Mouse (Mus musculus): ENCODE results near the gene Gen1. TPM values are rescaled to one million over a fixed set of nuclear protein-coding genes. Genes with fewer than 3 reads are reported as not detected.
A peak's percentile ranks its signal among the peaks of the same experiment; 100 is the strongest.

Gen1 gene
- polyA plus RNA-seq, 1 experiment: 1.0 TPM

- TF ChIP-seq POLR2A (IDR thresholded peaks at IDR 0.05; ENCODE audit: control insufficient read depth, low read depth, low read length): no peak
- no peak for TF ChIP-seq CTCF (IDR thresholded peaks at IDR 0.05; ENCODE audit: control insufficient read depth, insufficient read depth, insufficient replicate concordance, low read depth, low read length)
- Histone ChIP-seq H3K27me3 (ENCODE audit: control insufficient read depth, insufficient read depth, low read length) (no peaks in the 10 kb centered on the region), H3K4me3 (ENCODE audit: control insufficient read depth, low read depth, low read length) (no peak overlapping the region), H3K36me3 (ENCODE audit: control insufficient read depth, insufficient read depth, low read length) (no peaks in the 10 kb centered on the region), H3K27ac (ENCODE audit: control insufficient read depth, insufficient read depth, low read depth, low read length) (no peak overlapping the region), H3K4me1 (ENCODE audit: control insufficient read depth, insufficient read depth, low read length) (no peaks in the 10 kb centered on the region)
These were observed 14.3 kb upstream of the Gen1 start for GRCm38 (mm10) chr12:11279886-11280285.

GRCm38 (mm10) chr12:11277207-11277606 lies 11.6 kb upstream of the Gen1 start:
- TF ChIP-seq CTCF (IDR thresholded peaks at IDR 0.05; ENCODE audit: control insufficient read depth, insufficient read depth, insufficient replicate concordance, low read depth, low read length): no peak
- TF ChIP-seq POLR2A (IDR thresholded peaks at IDR 0.05; ENCODE audit: control insufficient read depth, low read depth, low read length): no peak
- no peak overlapping the region for H3K27ac ChIP-seq (ENCODE audit: control insufficient read depth, insufficient read depth, low read depth, low read length)
- no peaks in the 10 kb centered on the region for H3K27me3 ChIP-seq (ENCODE audit: control insufficient read depth, insufficient read depth, low read length)
- no peaks in the 10 kb centered on the region for H3K4me1 ChIP-seq (ENCODE audit: control insufficient read depth, insufficient read depth, low read length)
- peaks cover 2% of the 10 kb centered on the region for H3K36me3 ChIP-seq (ENCODE audit: control insufficient read depth, insufficient read depth, low read length)
- H3K4me3 ChIP-seq (ENCODE audit: control insufficient read depth, low read depth, low read length): no peak overlapping the region

- no peaks in the 10 kb centered on the region for H3K4me1 ChIP-seq (ENCODE audit: control insufficient read depth, insufficient read depth, low read length)
- H3K36me3 ChIP-seq (ENCODE audit: control insufficient read depth, insufficient read depth, low read length): peaks cover 2% of the 10 kb centered on the region
- no peak overlapping the region for H3K27ac ChIP-seq (ENCODE audit: control insufficient read depth, insufficient read depth, low read depth, low read length)
- H3K27me3 ChIP-seq (ENCODE audit: control insufficient read depth, insufficient read depth, low read length): no peaks in the 10 kb centered on the region
- no peak overlapping the region for H3K4me3 ChIP-seq (ENCODE audit: control insufficient read depth, low read depth, low read length)
- TF ChIP-seq CTCF (IDR thresholded peaks at IDR 0.05; ENCODE audit: control insufficient read depth, insufficient read depth, insufficient replicate concordance, low read depth, low read length): no peak
- no peak for TF ChIP-seq POLR2A (IDR thresholded peaks at IDR 0.05; ENCODE audit: control insufficient read depth, low read depth, low read length)
These were observed 11.0 kb upstream of the Gen1 start for GRCm38 (mm10) chr12:11276632-11277031.

- no peak for TF ChIP-seq CTCF (IDR thresholded peaks at IDR 0.05; ENCODE audit: control insufficient read depth, insufficient read depth, insufficient replicate concordance, low read depth, low read length)
- TF ChIP-seq POLR2A (IDR thresholded peaks at IDR 0.05; ENCODE audit: control insufficient read depth, low read depth, low read length): no peak
- Histone ChIP-seq H3K27me3 (ENCODE audit: control insufficient read depth, insufficient read depth, low read length) (no peaks in the 10 kb centered on the region), H3K36me3 (ENCODE audit: control insufficient read depth, insufficient read depth, low read length) (peaks cover 2% of the 10 kb centered on the region), H3K4me3 (ENCODE audit: control insufficient read depth, low read depth, low read length) (no peak overlapping the region; the same call in 1 of the 2 replicates), H3K27ac (ENCODE audit: control insufficient read depth, insufficient read depth, low read depth, low read length) (no peak overlapping the region), H3K4me1 (ENCODE audit: control insufficient read depth, insufficient read depth, low read length) (no peaks in the 10 kb centered on the region)
These were observed 7.6 kb upstream of the Gen1 start for GRCm38 (mm10) chr12:11273185-11273584.

- peaks cover 2% of the 10 kb centered on the region for H3K36me3 ChIP-seq (ENCODE audit: control insufficient read depth, insufficient read depth, low read length)
- TF ChIP-seq POLR2A (IDR thresholded peaks at IDR 0.05; ENCODE audit: control insufficient read depth, low read depth, low read length) (no peak), CTCF (IDR thresholded peaks at IDR 0.05; ENCODE audit: control insufficient read depth, insufficient read depth, insufficient replicate concordance, low read depth, low read length) (no peak)
- H3K4me3 ChIP-seq (ENCODE audit: control insufficient read depth, low read depth, low read length): peak overlapping the region; percentile 37; the same call in 1 of the 2 replicates
- no peak overlapping the region for H3K27ac ChIP-seq (ENCODE audit: control insufficient read depth, insufficient read depth, low read depth, low read length)
- no peaks in the 10 kb centered on the region for H3K27me3 ChIP-seq (ENCODE audit: control insufficient read depth, insufficient read depth, low read length)
- H3K4me1 ChIP-seq (ENCODE audit: control insufficient read depth, insufficient read depth, low read length): no peaks in the 10 kb centered on the region
These were observed 7.0 kb upstream of the Gen1 start for GRCm38 (mm10) chr12:11272568-11272967.

- H3K36me3 ChIP-seq (ENCODE audit: control insufficient read depth, insufficient read depth, low read length): no peaks in the 10 kb centered on the region
- peaks cover 5% of the 10 kb centered on the region for H3K4me1 ChIP-seq (ENCODE audit: control insufficient read depth, insufficient read depth, low read length)
- TF ChIP-seq CTCF (IDR thresholded peaks at IDR 0.05; ENCODE audit: control insufficient read depth, insufficient read depth, insufficient replicate concordance, low read depth, low read length) (no peak), POLR2A (IDR thresholded peaks at IDR 0.05; ENCODE audit: control insufficient read depth, low read depth, low read length) (no peak)
- peak overlapping the region; percentile 91 for H3K4me3 ChIP-seq (ENCODE audit: control insufficient read depth, low read depth, low read length)
- H3K27ac ChIP-seq (ENCODE audit: control insufficient read depth, insufficient read depth, low read depth, low read length): peak overlapping the region; percentile 52; the same call in 1 of the 2 replicates
- H3K27me3 ChIP-seq (ENCODE audit: control insufficient read depth, insufficient read depth, low read length): no peaks in the 10 kb centered on the region
These were observed 1.4 kb upstream of the Gen1 start for GRCm38 (mm10) chr12:11267030-11267429.

GRCm38 (mm10) chr12:11266282-11266985 lies 833 bp upstream of the Gen1 start:
- TF ChIP-seq POLR2A (IDR thresholded peaks at IDR 0.05; ENCODE audit: control insufficient read depth, low read depth, low read length): no peak
- TF ChIP-seq CTCF (IDR thresholded peaks at IDR 0.05; ENCODE audit: control insufficient read depth, insufficient read depth, insufficient replicate concordance, low read depth, low read length): no peak
- H3K36me3 ChIP-seq (ENCODE audit: control insufficient read depth, insufficient read depth, low read length): no peaks in the 10 kb centered on the region
- peak overlapping the region; percentile 85 for H3K27ac ChIP-seq (ENCODE audit: control insufficient read depth, insufficient read depth, low read depth, low read length)
- H3K27me3 ChIP-seq (ENCODE audit: control insufficient read depth, insufficient read depth, low read length): no peaks in the 10 kb centered on the region
- peak overlapping the region; percentile 91 for H3K4me3 ChIP-seq (ENCODE audit: control insufficient read depth, low read depth, low read length)
- peaks cover 5% of the 10 kb centered on the region for H3K4me1 ChIP-seq (ENCODE audit: control insufficient read depth, insufficient read depth, low read length)
